Mouse (Mus musculus) cerebellum, postnatal 36 days (tissue): Measurements from ENCODE around the gene Kcnab1.
"Not testable (repeated sequence)": the region's sequence is repeated elsewhere in the genome, so short reads cannot be mapped to it uniquely, and the experiment has no call there.

Source experiments
- DNase-seq, 2 experiments: peaks; one replicate each; pipeline ENCODE4 v3.0.0; 2021 to 2022; ENCODE audit warnings: mixed read lengths in 2 of 2

Kcnab1 gene

GRCm38 (mm10) chr3:65372552-65372951 lies 263.4 kb downstream of the Kcnab1 start:
- no peak for DNase-seq

DNA sequence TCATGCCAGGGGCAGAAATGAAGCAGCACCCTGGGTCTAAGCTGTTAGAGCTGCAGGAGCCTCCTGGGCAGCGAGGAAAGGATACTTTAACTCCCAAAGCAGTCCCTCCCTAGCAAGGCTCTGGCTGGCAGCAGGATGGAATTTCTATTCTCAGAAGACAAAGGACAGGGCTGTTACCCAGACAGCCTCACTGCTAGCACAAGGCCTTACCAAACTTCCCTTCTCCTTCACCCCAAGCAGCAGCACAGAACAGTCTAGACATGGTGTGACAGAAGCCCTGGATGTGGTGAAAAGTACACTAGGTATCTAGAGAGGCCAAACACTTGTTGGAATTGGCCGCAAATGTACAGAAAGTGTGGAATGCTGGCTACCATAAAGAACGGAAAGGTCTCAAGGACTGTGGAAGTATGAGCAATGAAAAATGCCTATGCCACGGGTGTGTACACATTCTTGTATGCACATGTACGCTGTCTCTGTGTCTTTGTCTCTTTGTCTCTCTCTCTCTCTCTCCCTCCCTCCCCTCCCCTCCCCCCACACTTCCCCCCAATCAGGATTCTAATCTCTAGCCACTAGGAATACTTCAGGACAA lies 264.5 kb downstream of the Kcnab1 start:
- no peak for DNase-seq

DNA sequence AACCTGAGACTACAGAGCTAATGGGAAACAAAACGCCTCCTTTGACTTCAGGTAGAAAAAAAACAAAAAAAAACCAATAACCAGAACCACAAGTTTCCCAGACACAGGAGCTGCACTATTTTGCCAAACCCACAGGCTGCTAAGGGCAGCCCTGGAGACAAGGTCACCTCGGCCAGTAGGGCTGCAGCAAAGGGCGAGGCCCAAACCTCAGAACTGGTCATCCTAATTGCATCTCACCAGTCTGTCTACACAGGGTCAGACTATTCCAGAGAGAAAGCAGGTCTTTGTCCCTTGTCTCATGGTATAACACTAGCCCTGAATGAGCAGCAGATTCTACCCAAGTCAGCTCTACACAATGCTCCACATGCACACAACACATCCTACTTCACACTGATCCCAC lies 265.5 kb downstream of the Kcnab1 start:
- DNase-seq, result no peak

GRCm38 (mm10) chr3:65378724-65379123 lies 269.5 kb downstream of the Kcnab1 start:
- no peak for DNase-seq

DNA sequence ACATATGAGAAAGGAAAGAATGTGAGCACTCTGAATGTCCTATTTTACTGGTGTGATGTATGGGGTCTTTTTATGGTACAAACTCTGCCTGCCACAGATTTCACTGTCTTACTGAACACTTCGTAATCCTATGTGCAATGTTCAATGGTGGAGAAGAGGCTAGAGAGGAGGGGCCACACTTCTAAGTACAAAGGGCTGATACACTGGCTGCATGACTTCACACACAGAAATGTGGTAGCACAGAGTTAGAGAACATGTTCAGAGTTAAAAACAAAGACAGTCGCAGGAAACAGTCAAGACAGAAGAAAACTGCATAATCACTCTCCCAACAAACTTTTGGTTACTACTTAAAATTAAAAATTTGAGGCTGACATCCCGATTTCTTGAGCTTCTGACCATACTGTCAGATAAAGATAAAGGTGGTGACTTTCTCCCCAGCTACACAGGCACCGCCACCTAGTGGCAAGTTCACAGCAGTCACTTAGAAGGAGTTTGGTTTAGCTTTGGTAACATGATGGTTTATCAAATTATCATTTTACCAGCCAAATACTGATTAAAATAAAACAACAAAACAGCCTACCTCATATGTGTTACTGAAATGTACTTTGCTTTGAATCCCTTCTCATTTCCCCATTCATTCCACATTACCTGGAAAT lies 270.8 kb downstream of the Kcnab1 start:
- DNase-seq, result peak; percentile 37 to 48

DNA sequence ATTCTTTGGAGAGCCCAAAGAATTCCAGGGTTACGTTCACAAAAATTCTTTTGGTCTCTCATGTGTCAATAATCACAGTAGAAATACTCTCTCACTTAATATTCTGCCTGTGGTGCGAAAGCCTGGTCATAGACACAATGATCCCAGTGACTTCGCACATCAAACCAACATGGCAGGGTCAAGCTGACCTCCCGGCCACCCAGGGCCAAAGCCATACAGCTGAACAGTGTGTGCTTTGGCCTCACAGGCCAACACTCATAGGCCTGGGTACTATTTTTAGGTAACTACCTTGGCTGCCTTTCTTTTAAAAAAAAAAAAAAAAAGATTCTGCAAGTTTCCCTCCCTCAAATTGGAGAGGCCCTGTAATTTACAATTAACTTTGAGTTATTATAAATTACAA lies 271.9 kb downstream of the Kcnab1 start:
- no peak for DNase-seq

DNA sequence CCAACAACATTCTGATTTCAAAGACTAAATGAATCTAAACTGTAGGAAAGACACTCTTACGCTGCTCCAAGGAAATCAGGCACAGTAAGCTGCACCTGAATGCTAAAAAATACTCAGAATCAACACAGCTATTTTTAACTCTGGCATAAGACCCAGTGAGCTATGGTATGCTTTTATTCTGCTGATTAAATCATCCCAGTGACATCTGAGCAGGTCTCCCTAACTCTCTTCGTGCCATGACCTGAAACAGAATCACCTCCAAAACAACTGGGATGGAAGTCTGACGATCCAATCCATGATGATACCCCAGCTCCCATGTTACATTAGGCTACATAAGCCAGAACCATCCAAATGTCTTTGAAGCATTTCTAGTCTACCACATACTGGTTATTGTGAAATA lies 275.2 kb downstream of the Kcnab1 start:
- DNase-seq, result no peak

DNA sequence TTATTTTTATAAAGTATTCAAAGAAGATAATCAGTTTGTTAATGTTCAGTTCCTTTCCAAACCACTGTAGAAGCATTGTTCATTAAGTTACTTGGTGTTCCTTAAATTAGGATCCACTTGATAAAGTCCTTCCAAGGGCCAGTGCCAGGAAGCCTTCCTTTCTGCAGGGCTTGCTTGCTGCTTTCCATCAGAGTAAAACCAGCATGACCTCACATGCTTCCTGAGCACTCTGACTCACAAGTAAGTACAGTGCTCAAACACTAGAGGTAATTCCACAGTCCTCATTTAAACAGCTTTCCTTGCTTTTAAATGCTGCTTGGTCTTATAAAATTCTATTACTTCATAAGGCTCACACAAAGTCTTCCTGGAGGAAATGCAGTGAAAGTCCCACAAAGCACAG lies 276.6 kb downstream of the Kcnab1 start:
- DNase-seq, result no peak

DNA sequence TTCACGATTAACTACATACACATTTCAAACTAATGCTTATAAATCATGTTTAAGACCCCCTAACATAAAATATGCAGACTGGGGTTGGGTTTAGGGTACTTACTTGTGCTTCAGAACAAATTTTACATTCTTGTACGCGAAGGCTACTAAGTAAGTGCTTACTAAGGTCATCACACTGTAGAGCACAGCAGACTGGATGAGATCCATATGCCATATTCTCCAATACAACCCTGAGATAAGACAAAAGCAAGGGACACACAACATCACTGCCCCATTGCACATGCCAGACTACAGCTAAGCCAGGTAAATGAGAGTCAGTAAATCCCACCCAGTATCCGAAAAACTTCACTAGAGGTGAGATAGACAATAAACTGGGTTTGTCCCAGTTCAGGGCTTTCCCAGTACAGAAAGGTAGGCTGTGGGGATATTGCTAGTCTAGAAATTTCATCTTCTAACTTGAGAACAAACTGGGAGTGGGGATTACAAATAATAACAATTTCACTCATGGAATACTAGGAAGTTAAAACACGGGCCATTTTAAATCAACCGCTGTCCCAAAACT lies 282.1 kb downstream of the Kcnab1 start:
- DNase-seq, result no peak

GRCm38 (mm10) chr3:65391784-65392420 lies 282.7 kb downstream of the Kcnab1 start:
- no peak for DNase-seq

GRCm38 (mm10) chr3:65392421-65392817 lies 283.2 kb downstream of the Kcnab1 start, which contains the start of gene Ssr3:
Ssr3 (minus strand) TSS chr3:65392623.
- DNase-seq, result peak; percentile 97 to 98

DNA sequence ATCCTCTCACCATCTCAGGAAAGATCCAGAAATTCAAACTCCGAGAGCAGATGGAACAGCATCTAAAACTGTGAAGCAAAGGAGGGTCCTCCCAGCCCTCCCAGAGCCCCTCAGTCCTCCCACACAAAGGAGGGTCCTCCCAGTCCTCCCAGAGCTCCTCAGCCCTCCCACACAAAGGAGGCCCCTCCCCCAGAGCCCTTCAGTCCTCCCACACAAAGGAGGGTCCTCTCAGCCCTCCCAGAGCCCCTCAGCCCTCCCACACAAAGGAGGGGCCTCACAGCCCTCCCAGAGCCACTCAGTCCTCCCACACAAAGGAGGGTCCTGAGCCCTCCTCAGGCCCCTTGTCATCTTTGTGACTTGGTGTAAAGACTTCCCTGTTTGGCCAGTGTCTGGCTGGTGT lies 285.9 kb downstream of the Kcnab1 start:
- not testable (repeated sequence) for DNase-seq

DNA sequence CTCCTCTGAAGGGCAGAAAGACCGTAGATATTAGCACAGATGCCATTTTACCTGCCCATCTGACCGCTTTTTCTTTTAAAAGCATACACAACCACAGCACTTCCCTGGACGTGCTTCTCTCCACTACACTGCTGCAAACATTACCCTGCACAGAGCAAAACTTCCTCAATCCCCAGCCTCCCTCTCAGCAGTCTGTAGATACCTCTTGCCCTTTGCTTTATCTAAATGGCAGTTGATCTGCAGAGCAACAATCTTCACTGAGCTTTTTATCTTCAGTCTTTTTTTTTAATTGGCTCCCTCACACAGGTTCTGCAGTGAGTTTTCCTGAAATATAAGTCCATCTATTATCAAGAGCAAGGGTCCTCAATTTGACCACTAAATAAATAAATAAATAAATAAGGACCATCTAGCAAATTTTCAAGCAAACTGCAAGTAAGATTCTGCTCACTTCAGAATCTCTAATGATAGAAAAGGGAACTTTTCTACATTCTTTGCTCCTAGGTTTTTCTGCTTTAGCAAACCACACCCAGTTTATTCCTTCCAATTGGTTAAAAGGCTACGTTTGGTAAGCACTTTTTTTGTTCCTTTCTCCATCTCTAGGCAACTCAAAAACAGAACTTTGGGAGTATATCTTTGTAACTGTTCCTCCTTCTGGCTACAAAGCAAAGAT lies 287.8 kb downstream of the Kcnab1 start:
- DNase-seq, result no peak

DNA sequence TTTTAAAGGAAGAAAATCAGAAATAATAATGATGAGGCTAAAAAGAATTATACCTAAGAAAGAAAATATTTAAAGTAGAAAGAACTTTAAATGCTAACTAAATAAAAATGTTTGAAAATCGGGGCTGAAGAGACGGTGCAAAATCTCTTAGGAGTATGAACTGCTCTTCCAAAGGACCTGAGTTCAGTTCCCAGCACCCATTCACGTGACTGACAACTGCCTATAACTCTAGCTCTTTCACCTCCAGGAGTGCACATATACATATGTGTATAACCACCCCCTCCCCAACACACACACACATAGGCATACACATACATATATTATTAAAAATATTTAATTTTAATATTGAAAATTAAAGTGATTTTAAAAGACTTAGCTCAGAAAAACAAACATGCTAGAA lies 288.4 kb downstream of the Kcnab1 start:
- no peak for DNase-seq

DNA sequence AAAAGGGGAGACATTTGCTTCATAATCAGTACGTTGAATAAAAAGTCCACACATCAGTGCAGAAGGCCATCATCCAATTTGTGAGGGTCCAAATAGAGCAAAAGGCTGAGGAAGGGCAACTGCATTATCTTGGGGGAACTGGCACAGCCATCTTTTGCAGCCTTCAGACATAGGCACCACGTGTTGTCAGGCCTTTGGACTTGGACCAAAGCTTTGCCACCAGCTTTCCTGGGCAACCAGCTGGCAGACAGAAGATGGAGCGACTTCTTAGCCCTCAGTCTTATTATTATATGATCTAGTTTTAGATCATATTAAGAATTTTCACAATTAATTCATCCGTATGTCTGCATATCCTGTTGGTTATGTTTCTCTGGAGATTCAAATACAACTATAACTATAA lies 296.6 kb downstream of the Kcnab1 start:
- DNase-seq, result no peak

DNA sequence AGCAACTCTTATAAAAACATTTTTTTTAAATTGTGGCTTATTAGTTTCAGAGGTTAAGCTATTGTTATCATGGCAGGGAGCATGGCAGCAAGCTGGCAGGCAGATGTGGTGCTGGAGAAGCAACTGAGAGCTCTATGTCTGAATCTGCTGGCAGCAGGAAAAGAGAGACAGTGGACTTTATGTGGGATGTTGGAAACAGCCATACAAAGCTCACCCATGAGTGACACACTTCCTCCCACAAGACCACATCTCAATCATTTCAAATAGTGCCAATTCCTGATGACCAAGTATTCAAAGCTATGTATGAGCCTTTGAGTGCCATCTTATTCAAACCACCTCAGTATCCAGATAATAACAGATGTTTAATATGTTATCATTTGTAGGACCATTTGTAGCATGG lies 298.7 kb downstream of the Kcnab1 start:
- no peak for DNase-seq

DNA sequence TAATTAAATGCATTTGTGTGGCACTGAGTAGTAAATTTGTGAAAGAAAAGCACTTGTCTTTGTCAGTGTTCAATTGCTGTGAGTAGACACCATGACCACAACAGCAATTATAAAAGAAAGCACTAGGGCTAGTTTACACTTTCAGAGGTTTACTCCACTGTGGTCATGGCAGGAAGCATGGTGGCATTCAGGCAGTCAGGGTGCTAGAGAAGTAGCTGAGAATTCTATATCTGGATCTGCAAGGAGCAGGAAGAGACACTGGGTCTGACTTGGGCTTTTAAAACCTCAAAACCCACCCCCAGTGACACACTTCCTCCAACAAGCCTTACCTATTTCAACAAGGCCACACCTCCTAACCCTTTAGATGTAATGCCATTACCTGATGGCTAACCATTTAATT lies 307.4 kb downstream of the Kcnab1 start:
- DNase-seq, result no peak

GRCm38 (mm10) chr3:65417913-65418594 lies 308.9 kb downstream of the Kcnab1 start:
- no peak for DNase-seq

DNA sequence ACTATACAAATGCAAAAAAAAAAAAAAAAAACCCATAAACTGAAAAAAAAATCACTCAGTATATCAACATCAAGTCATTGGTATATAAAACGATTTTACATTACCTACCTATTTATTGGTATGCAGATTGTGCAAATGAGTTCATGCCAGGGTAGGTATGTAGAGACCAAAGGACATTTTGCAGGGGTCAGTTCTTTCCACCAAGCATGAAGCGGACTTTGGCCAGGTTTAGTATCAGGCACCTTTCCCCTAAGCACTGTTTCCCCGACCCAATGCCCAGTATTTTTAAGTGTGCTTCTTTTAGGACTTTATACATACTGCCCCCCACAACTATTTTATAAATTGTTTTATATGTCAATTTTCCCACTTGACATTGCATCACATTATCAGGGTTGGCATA lies 310.5 kb downstream of the Kcnab1 start:
- no peak for DNase-seq
